Mouse (Mus musculus): ENCODE measurements around the gene Itsn1. TPM values are rescaled to one million over a fixed set of nuclear protein-coding genes. Genes with fewer than 3 reads are reported as not detected.
A peak's percentile ranks its signal among the peaks of the same experiment; 100 is the strongest.

Itsn1 gene
- polyA plus RNA-seq, 1 experiment: 406 TPM

DNA sequence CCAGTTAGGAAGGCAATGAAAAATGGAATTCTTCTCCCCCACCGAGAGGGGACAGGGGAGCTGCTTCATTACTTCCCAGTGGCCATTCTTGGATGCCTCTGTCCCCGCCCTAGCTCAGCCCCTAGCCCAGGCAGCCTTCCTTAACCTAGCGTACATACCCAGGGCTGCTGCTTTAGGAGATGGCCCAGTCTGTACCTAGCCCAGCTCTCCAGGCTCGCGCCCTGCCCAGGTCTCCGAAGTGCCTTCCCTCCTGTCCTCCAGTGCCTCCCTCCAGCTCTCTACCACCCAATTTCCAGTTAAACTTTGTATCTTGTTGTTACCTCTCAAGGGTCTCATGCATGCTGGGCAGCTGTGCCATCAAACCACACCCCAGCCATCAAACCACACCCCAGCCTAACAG is 106.7 kb downstream of the Itsn1 start:
- 89% methylated on average over 6 of the region's 6 CpGs for WGBS
- H3K4me1 ChIP-seq (ENCODE audit: control insufficient read depth, insufficient read depth, low read length): peaks cover 15% of the 10 kb centered on the region
- H3K4me3 ChIP-seq (ENCODE audit: insufficient read depth, low read depth, low read length): no peak overlapping the region
- no peak overlapping the region for H3K27ac ChIP-seq (ENCODE audit: insufficient read depth, low read depth, low read length)
- no peak for TF ChIP-seq POLR2A (IDR thresholded peaks at IDR 0.05; ENCODE audit: insufficient read depth, low read depth, low read length)
- no peak for TF ChIP-seq CTCF (IDR thresholded peaks at IDR 0.05; ENCODE audit: insufficient read depth, low read depth, low read length)

DNA sequence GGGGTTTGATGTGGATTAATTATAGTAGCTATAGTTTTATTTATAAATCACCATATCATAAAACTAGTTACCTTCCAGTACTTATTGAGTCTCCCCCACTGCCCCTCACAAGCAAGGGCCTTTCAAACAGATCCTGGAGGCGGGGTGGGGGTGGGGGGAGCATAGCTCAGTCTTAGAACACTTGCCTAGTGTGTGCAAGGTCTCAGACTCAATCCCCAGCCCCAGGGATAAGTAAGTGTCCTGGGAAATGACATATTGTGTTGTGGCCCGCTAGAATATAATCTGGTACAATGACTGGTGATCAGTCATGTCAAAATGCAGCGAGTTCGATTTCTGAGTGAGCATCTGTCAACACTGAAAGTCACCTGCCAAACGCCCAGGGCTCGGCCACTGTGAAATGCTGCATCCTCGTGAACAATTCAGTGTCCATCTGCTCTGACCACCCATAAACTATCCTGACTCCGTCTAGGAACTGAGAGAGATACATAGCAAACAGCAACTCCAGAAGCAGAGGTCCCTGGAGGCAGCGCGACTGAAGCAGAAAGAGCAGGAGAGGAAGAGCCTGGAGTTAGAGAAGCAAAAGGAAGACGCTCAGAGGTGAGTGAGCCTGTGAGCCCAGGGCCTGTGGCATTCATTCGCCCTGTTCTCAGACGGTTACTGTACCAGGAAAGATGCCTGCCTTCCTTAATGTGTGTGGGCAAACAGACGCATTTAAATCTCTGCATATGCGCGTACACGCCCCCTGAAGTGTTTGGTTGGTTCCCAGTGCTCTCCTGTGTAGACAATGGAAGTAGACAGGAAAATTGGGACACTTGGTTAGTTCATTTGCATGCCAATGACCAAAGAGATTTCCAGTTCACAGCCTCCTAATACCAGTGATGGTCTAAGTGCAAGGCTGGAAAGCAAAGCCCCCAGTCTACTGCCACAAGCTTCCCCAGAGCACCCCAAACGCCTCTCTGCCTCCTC is 107.8 kb downstream of the Itsn1 start:
- no peak for TF ChIP-seq POLR2A (IDR thresholded peaks at IDR 0.05; ENCODE audit: insufficient read depth, low read depth, low read length)
- TF ChIP-seq CTCF (IDR thresholded peaks at IDR 0.05; ENCODE audit: insufficient read depth, low read depth, low read length): no peak
- Histone ChIP-seq H3K27ac (ENCODE audit: insufficient read depth, low read depth, low read length) (peak overlapping the region; percentile 43; the same call in 1 of the 2 replicates), H3K4me3 (ENCODE audit: insufficient read depth, low read depth, low read length) (no peak overlapping the region), H3K4me1 (ENCODE audit: control insufficient read depth, insufficient read depth, low read length) (peaks cover 18% of the 10 kb centered on the region)
- WGBS: 52% methylated on average over 18 of the region's 18 CpGs

DNA sequence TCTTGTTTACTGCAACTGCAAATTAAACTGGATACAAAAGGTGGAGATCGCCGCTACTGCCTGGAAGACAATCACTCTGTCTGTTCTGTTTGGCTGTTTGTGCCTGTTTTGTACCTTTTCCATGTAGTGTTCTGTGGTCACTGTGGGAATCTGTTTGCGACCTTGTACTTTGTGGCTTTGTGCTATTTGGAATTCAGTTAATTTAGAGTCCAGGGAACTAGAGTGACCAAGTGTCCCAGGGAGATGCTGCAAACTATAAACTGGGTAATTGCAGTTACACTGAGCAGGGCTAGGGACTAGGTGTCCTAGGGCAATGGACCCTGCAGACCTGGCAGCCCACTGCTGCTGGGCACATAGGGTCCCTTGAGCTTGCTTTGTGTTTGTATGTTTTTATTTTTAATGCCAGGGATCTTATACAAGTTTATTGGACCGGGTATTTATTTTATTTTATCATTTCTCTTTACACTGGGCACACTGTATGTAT is 108.5 kb downstream of the Itsn1 start:
- H3K27ac ChIP-seq (ENCODE audit: insufficient read depth, low read depth, low read length): peak overlapping the region; percentile 14; the same call in 1 of the 2 replicates
- WGBS: 55% methylated on average over 4 of the region's 4 CpGs

DNA sequence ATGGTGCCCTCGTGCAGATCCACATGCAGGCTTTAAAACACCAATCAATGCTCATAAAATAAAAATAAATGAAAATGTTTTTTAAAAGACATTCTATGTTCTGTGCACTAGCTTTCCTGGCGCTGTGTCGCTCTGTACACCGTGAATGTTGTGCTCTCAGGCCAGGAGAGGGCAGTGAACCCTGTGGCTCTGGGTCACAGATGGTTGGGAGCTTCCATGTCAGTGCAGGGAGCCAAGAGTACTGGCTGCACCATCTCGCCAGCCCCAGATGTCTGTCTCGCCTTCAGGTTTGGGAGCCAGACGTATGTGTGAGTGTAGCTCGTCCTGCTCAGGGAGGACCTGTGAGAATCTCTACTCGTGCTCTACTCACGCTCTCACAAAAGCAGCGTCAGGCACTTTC is 109.7 kb downstream of the Itsn1 start:
- Histone ChIP-seq H3K4me3 (ENCODE audit: insufficient read depth, low read depth, low read length) (no peak overlapping the region), H3K27ac (ENCODE audit: insufficient read depth, low read depth, low read length) (no peak overlapping the region), H3K4me1 (ENCODE audit: control insufficient read depth, insufficient read depth, low read length) (peaks cover 18% of the 10 kb centered on the region)
- TF ChIP-seq CTCF (IDR thresholded peaks at IDR 0.05; ENCODE audit: insufficient read depth, low read depth, low read length): no peak
- no peak for TF ChIP-seq POLR2A (IDR thresholded peaks at IDR 0.05; ENCODE audit: insufficient read depth, low read depth, low read length)
- 85% methylated on average over 11 of the region's 11 CpGs for WGBS

More for the DNA sequence above, 108.5 kb downstream of the Itsn1 start:
- Histone ChIP-seq H3K4me3 (ENCODE audit: insufficient read depth, low read depth, low read length) (no peak overlapping the region), H3K4me1 (ENCODE audit: control insufficient read depth, insufficient read depth, low read length) (peaks cover 18% of the 10 kb centered on the region)
- TF ChIP-seq CTCF (IDR thresholded peaks at IDR 0.05; ENCODE audit: insufficient read depth, low read depth, low read length) (no peak), POLR2A (IDR thresholded peaks at IDR 0.05; ENCODE audit: insufficient read depth, low read depth, low read length) (no peak)

DNA sequence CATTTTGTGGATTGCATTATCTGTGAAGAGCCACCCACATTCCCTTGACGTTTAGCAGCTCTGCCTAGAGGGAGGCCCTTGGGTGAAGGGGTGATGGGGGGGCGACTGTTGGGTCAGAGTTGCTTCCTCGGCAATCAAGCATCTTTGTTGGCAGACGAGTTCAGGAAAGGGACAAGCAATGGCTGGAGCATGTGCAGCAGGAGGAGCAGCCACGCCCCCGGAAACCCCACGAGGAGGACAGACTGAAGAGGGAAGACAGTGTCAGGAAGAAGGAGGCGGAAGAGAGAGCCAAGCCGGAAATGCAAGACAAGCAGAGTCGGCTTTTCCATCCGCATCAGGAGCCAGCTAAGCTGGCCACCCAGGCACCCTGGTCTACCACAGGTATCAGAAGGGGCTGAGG is 110.4 kb downstream of the Itsn1 start:
- TF ChIP-seq POLR2A (IDR thresholded peaks at IDR 0.05; ENCODE audit: insufficient read depth, low read depth, low read length) (no peak), CTCF (IDR thresholded peaks at IDR 0.05; ENCODE audit: insufficient read depth, low read depth, low read length) (no peak)
- WGBS: 56% methylated on average over 11 of the region's 11 CpGs
- H3K27ac ChIP-seq (ENCODE audit: insufficient read depth, low read depth, low read length): no peak overlapping the region

DNA sequence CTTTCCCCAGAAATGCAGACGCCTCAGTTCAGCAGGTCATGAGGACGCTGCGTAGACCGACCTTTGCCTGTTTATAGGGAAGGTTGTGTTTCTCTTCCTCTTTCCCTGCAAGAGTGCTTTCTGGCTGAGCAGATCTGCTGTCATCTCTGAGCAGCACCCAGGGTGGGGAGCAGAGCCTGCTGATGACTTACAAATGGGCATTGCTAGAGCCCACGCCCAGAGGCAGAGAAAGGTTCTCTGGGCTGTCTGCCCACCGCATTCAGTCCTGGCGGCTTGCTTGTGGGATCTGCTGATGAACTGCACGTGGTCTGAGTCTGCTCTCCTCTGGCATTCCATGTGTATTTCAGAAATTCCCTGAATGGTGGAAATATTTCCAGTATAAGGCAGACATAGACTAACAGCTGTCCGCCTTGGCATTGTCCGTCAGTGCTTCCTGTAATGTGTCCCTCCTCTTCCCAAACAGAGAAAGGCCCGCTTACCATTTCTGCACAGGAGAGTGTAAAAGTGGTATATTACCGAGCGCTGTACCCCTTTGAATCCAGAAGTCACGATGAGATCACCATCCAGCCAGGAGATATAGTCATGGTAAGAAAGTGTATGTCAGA is 112.0 kb downstream of the Itsn1 start:
- WGBS: 75% methylated on average over 14 of the region's 14 CpGs

More for the DNA sequence above, 110.4 kb downstream of the Itsn1 start:
- no peak overlapping the region for H3K4me3 ChIP-seq (ENCODE audit: insufficient read depth, low read depth, low read length)
- H3K4me1 ChIP-seq (ENCODE audit: control insufficient read depth, insufficient read depth, low read length): peaks cover 18% of the 10 kb centered on the region

DNA sequence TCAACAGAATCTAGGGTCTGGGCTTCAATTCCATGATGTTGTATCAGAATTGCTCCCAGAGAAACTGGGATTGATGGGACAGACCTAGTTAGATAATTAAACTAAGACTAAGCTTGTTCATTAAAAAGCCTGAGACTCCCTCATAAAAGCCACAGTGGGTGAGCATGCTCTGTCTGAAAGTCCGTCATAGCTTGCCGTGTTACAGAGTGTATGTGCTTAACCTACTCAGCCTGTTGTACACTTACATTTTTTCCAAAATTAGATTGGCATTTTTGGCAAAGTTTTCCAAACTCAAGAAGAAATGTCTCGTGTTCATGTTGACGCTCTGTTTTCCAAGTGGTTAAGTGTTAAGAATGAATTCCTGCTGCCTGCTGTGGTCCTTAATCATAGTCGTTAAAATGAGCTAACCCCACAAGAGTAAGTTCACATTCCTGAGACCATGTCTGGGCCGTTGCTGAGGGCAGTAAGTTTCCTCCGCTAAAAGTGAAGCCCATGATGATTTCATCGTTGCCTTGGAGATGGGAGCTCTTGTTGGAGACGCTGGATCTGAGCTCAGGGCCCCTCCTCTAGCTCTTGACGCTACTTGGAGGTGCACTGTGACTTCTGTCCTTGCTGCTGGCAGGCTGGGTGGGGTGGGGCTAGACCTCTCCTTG is 117.1 kb downstream of the Itsn1 start:
- WGBS: 34% methylated on average over 10 of the region's 10 CpGs
- H3K27ac ChIP-seq (ENCODE audit: insufficient read depth, low read depth, low read length): no peak overlapping the region

More for the DNA sequence above, 112.0 kb downstream of the Itsn1 start:
- TF ChIP-seq CTCF (IDR thresholded peaks at IDR 0.05; ENCODE audit: insufficient read depth, low read depth, low read length): no peak
- TF ChIP-seq POLR2A (IDR thresholded peaks at IDR 0.05; ENCODE audit: insufficient read depth, low read depth, low read length): no peak
- H3K27ac ChIP-seq (ENCODE audit: insufficient read depth, low read depth, low read length): no peak overlapping the region
- no peak overlapping the region for H3K4me3 ChIP-seq (ENCODE audit: insufficient read depth, low read depth, low read length)
- peaks cover 14% of the 10 kb centered on the region for H3K4me1 ChIP-seq (ENCODE audit: control insufficient read depth, insufficient read depth, low read length)

DNA sequence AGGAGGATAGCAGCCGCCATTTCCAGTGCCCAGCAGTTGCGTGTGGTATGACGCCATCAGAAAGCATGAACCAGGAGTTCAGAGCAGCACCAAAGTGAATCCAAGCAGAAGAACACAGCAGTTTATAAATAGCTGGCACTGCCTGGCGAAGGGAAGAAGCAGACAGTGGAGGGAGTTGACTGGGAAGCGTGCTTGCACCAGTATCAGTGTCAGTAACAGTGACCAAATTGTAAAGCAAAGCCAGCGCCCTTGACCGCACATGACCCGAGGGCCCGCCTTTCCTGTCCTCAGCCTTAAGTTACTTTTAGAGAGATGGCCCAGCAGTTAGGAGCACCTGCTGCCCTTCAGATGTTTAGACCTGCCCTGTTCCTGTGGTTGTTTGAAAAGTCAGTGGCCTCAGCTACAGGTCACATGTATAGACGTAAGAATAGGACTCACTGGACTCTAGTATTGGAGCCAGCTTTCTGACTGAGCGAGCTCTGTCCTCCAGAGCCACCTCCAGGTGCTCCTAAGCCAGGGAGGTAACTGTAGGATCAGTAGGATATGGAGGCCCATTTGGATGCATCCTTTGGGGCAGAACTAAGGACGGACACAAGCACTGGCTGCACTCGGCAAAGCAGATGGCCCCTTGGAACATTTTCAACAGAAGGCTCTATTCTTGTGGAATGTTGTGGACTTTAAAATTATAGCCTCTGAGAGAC is 118.6 kb downstream of the Itsn1 start:
- H3K27ac ChIP-seq (ENCODE audit: insufficient read depth, low read depth, low read length): peak overlapping the region; percentile 21; the same call in 1 of the 2 replicates
- 61% methylated on average over 13 of the region's 13 CpGs for WGBS

More for the DNA sequence above, 117.1 kb downstream of the Itsn1 start:
- Histone ChIP-seq H3K4me3 (ENCODE audit: insufficient read depth, low read depth, low read length) (no peak overlapping the region), H3K4me1 (ENCODE audit: control insufficient read depth, insufficient read depth, low read length) (peaks cover 18% of the 10 kb centered on the region)
- TF ChIP-seq CTCF (IDR thresholded peaks at IDR 0.05; ENCODE audit: insufficient read depth, low read depth, low read length) (no peak), POLR2A (IDR thresholded peaks at IDR 0.05; ENCODE audit: insufficient read depth, low read depth, low read length) (no peak)

More for the DNA sequence above, 118.6 kb downstream of the Itsn1 start:
- H3K4me1 ChIP-seq (ENCODE audit: control insufficient read depth, insufficient read depth, low read length): peaks cover 25% of the 10 kb centered on the region
- no peak overlapping the region for H3K4me3 ChIP-seq (ENCODE audit: insufficient read depth, low read depth, low read length)
- no peak for TF ChIP-seq CTCF (IDR thresholded peaks at IDR 0.05; ENCODE audit: insufficient read depth, low read depth, low read length)
- TF ChIP-seq POLR2A (IDR thresholded peaks at IDR 0.05; ENCODE audit: insufficient read depth, low read depth, low read length): no peak
